Mouse (Mus musculus) bone marrow, adult 2 months (tissue): ENCODE results near the gene D7Ertd443e.

ENCODE experiments used
- CTCF ChIP-seq: fragments of 200-500 bp; IDR thresholded peaks from 2 replicates; pipeline ENCODE4 v1.5.1; 2011; ENCODE audit warnings: low read length, control low read depth; ENCODE audit not compliant: control insufficient read depth, insufficient read depth
- POLR2A ChIP-seq: fragments of 200-500 bp; IDR thresholded peaks from 2 replicates; pipeline ENCODE4 v1.6.1; 2011; ENCODE audit warnings: low read depth, mild to moderate bottlenecking, control low read depth, low read length, borderline replicate concordance; ENCODE audit not compliant: control insufficient read depth

DNA sequence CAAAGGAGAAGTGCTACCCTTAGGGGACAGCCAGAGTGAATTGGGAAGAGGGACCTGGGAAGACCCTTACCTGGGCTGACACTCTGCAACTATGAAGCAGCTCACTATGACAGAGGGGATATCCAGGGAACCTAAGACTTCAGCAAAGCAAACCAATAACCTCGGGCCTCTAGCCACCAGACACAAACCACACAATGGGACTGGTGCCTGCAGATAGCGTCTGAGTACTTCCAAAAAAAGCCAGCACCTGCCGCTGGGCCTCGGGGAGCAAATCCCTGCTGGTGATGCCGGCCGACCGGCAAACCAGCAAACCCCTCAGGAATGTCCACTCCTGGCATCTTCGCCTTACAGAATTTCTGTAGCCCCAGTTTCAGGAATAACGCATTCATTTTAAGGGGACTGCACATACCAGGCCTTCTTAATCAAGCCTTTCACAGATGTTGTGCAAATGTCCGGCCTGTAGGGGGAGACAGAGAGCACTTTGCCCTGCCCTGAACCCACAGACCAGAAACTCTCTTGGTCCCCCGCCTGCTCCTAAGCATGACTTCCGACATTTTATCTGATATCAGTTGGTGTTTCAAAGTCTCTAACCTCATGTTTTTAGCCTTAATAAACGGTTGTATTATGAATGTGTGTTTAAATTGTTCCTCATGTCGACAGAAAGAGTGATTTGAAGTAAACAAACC lies 28.7 kb upstream of the D7Ertd443e start:
- TF ChIP-seq CTCF (peak; percentile 58), POLR2A (no peak)
